Mouse (Mus musculus) frontal cortex, postnatal 14 days (tissue): ENCODE data around the gene Arf3.

ENCODE experiments used
- DNase-seq, 2 experiments: peaks; one replicate each; pipeline ENCODE4 v3.0.0; 2022; ENCODE audit warnings: low spot score in 2 of 2

Arf3 gene

GRCm38 (mm10) chr15:98791221-98791620 is 28.2 kb upstream of the Arf3 start:
- DNase-seq, result no peak

- no peak for DNase-seq
Observed at GRCm38 (mm10) chr15:98790761-98791160, 27.7 kb upstream of the Arf3 start.

GRCm38 (mm10) chr15:98789661-98790535 is 26.9 kb upstream of the Arf3 start, which contains the start of gene Wnt1:
Wnt1 (plus strand) TSS chr15:98789857.
- no peak for DNase-seq

DNA sequence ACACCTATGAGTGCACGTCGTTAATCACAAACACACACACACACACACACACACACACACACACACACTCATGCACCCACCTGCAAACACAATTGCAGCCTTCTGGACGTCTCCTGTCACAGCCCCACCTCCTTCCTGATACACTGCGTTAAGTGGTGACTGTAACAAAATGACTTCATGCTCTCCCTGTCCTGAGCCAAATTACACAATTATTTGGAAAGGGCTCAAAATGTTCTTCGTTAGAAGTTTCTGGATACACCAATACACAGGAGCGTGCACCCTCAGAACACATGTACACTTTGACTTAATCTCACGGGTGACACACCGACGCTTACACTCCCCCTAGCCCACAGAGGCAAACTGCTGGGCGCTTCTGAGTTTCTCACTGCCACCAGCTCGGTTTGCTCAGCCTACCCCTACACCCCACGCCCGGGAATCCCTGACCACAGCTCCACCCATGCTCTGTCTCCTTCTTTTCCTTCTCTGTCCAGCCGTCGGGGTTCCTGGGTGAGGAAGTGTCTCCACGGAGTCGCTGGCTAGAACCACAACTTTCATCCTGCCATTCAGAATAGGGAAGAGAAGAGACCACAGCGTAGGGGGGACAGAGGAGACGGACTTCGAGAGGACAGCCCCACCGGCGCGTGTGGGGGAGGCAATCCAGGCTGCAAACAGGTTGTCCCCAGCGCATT is 26.1 kb upstream of the Arf3 start:
- no peak for DNase-seq

GRCm38 (mm10) chr15:98787930-98788329 is 24.9 kb upstream of the Arf3 start:
- no peak for DNase-seq

DNA sequence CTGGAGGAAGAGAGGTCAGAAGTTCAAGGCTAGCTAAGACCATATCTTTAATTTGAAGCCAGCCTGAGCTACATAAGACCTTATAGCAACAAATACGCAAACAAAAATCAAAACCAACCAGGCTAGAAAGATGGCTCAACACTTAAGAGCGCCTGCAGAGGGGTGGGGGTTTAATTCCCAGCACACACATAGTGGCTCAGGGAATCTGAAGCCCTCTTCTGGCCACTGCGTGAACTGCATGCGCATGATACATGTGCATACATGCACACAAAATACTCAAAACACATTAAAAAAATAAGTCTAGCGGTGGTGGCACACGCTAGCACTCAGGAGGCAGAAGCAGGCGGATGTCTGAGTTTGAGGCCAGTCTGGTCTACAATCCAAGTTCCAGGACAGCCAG is 22.7 kb upstream of the Arf3 start:
- no peak for DNase-seq

- no peak for DNase-seq
Observed at GRCm38 (mm10) chr15:98781166-98781565, 18.2 kb upstream of the Arf3 start.

GRCm38 (mm10) chr15:98780573-98780972 is 17.6 kb upstream of the Arf3 start:
- no peak for DNase-seq

- no peak for DNase-seq
Observed at GRCm38 (mm10) chr15:98780075-98780474, 17.1 kb upstream of the Arf3 start.

GRCm38 (mm10) chr15:98778806-98779205 is 15.8 kb upstream of the Arf3 start:
- no peak for DNase-seq

- no peak for DNase-seq
Observed at GRCm38 (mm10) chr15:98778191-98778770, 15.3 kb upstream of the Arf3 start.

- DNase-seq, result no peak
Observed at GRCm38 (mm10) chr15:98777762-98778161, 14.7 kb upstream of the Arf3 start, which contains the start of gene Wnt10b. Wnt10b (minus strand) TSS chr15:98778150.

GRCm38 (mm10) chr15:98777005-98777616 is 14.1 kb upstream of the Arf3 start:
- DNase-seq, result no peak

- no peak for DNase-seq
Observed at GRCm38 (mm10) chr15:98776280-98777004, 13.4 kb upstream of the Arf3 start.

DNA sequence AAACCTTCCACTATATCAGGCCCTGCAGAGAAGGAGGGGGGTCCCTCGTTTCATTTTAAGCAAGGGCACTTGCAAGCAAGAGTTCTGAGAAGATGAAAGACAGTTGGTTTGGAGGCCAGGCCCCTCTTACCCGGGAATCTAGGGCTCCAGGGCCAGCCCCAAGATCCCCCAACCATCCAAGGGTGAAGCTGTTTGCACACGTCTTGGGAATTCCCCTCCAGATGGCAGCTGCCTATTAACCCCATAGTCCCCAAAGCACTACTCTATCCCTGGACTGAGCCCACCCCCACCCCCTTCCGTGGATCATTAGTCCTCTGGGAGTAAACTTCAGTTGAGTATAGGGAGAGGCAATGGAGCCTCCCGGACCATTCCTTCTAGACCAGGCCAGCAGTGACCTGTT is 12.5 kb upstream of the Arf3 start:
- DNase-seq, result no peak

- DNase-seq, result no peak
Observed at GRCm38 (mm10) chr15:98774096-98774495, 11.1 kb upstream of the Arf3 start.

- DNase-seq, result no peak
Observed at GRCm38 (mm10) chr15:98772511-98773211, 9.6 kb upstream of the Arf3 start.

- no peak for DNase-seq
Observed at GRCm38 (mm10) chr15:98771813-98772425, 8.9 kb upstream of the Arf3 start.

- no peak for DNase-seq
Observed at GRCm38 (mm10) chr15:98768259-98768658, 5.2 kb upstream of the Arf3 start.

DNA sequence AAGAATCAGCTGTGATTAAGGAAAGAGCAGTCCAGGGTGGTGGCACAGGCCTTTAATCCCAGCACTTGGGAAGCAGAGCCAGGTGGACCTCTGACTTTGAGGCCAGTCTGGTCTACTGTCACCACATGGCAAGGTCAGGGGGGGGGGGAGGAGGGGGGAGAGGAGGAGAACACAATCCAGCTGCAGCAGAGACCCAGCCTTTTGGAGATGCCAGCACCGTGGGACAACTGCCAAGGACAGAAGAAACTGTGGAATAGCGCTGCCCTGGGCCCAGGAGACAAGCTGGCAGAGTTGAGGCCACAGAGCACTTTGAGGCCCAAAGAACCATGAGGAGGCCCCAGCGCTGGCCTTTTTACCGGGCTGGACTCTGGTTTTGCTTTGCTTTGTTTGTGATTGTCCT is 2.9 kb upstream of the Arf3 start:
- no peak for DNase-seq
